Mouse (Mus musculus) C2C12 (cell line): ENCODE results near the gene Ccdc114. TPM values are rescaled to one million over a fixed set of nuclear protein-coding genes. Genes with fewer than 3 reads are reported as not detected.

Experiments used
- H3K27me3 ChIP-seq: one replicate; pipeline ENCODE4 v1.6.1; 2011; ENCODE audit not compliant: control insufficient read depth, insufficient read depth, insufficient read length
- H3K36me3 ChIP-seq: one replicate; pipeline ENCODE4 v1.6.1; 2011; ENCODE audit not compliant: control insufficient read depth, insufficient read depth
- H3K4me3 ChIP-seq: one replicate; pipeline ENCODE4 v1.5.1; 2011; ENCODE audit warnings: mild to moderate bottlenecking, control low read depth; ENCODE audit not compliant: poor library complexity, insufficient read depth, severe bottlenecking
- H3K79me2 ChIP-seq: one replicate; pipeline ENCODE4 v1.6.1; 2011; ENCODE audit not compliant: control insufficient read depth, insufficient read depth
- H3K79me3 ChIP-seq: one replicate; pipeline ENCODE4 v1.6.1; 2011; ENCODE audit warnings: low read depth, control low read depth
- H3ac ChIP-seq: one replicate; pipeline ENCODE3; 2011; ENCODE audit warnings: low read depth; ENCODE audit not compliant: control insufficient read depth, insufficient read length
- CEBPB ChIP-seq: IDR thresholded peaks from one replicate; pipeline ENCODE4 v1.6.1; 2011; ENCODE audit warnings: low read depth, mild to moderate bottlenecking, control low read depth, moderate library complexity
- CTCF ChIP-seq: IDR thresholded peaks from one replicate; pipeline ENCODE4 v1.5.1; 2011; ENCODE audit not compliant: control insufficient read depth, insufficient read depth, insufficient read length
- FOSL1 ChIP-seq: IDR thresholded peaks from one replicate; pipeline ENCODE4 v1.8.0; 2011; ENCODE audit warnings: mild to moderate bottlenecking, low read length; ENCODE audit not compliant: poor library complexity, insufficient read depth, severe bottlenecking
- MAX ChIP-seq: IDR thresholded peaks from one replicate; pipeline ENCODE4 v1.6.1; 2011; ENCODE audit warnings: mild to moderate bottlenecking, control low read depth
- MYOD1 ChIP-seq: IDR thresholded peaks from one replicate; pipeline ENCODE4 v1.6.1; 2011; ENCODE audit warnings: low read depth; ENCODE audit not compliant: control insufficient read depth, insufficient read length
- MYOG ChIP-seq: IDR thresholded peaks from one replicate; pipeline ENCODE4 v1.6.1; 2011; ENCODE audit not compliant: control insufficient read depth, insufficient read length; ENCODE audit errors: extremely low read depth
- USF1 ChIP-seq: IDR thresholded peaks from one replicate; pipeline ENCODE4 v1.6.1; 2011; ENCODE audit warnings: low read depth, mild to moderate bottlenecking, control low read depth, moderate library complexity
- polyA plus RNA-seq: library from polyadenylated mRNA; unstranded; fragments of >200 nt; fragmentation: generic; extraction: Trizol; gene quantifications from one replicate; pipeline ENCODE4 v1.2.1, GENCODE M21; 2012; ENCODE audit warnings: missing spikeins

Gene Ccdc114
- polyA plus RNA-seq, 1 experiment, result 2.6 TPM

- Histone ChIP-seq H3ac (no peak overlapping the region), H3K79me2 (no peaks in the 10 kb centered on the region), H3K79me3 (no peaks in the 10 kb centered on the region), H3K27me3 (peaks cover 6% of the 10 kb centered on the region), H3K36me3 (no peaks in the 10 kb centered on the region), H3K4me3 (no peak overlapping the region)
- no peak for TF ChIP-seq USF1
- no peak for TF ChIP-seq MAX
- no peak for TF ChIP-seq MYOD1
- TF ChIP-seq CEBPB, result no peak
- TF ChIP-seq FOSL1, result no peak
- TF ChIP-seq CTCF, result no peak
Observed at GRCm38 (mm10) chr7:45974512-45974911, 50.6 kb downstream of the Ccdc114 start.

GRCm38 (mm10) chr7:45981612-45982011 is 57.7 kb downstream of the Ccdc114 start:
- H3K79me2 ChIP-seq, result no peaks in the 10 kb centered on the region
- H3K79me3 ChIP-seq, result no peaks in the 10 kb centered on the region
- TF ChIP-seq MYOD1, result no peak
- H3K27me3 ChIP-seq, result peaks cover 26% of the 10 kb centered on the region
- no peak overlapping the region for H3ac ChIP-seq
- no peak overlapping the region for H3K4me3 ChIP-seq
- H3K36me3 ChIP-seq, result no peaks in the 10 kb centered on the region

DNA sequence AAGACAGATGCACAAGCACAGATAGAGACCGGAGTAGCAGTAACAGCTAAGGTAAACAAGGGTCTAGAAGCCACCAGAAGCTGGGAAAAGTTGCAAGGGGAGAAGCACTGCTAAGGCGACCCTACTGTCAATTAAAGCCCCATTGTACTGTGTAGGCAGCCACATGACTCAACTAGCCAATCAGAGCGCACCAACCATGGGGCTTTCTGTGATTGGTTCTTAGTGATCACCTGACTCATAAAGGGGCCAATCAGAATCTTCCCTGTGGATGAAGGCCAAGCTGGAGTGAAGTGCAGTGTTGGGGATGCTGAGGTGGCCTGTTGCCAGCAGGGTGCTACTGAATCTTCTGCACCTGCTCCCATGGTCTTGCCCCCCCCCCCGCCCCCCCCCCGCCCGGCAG is 63.0 kb downstream of the Ccdc114 start:
- Histone ChIP-seq H3K4me3 (no peak overlapping the region), H3ac (no peak overlapping the region), H3K79me3 (no peaks in the 10 kb centered on the region), H3K79me2 (no peaks in the 10 kb centered on the region), H3K36me3 (no peaks in the 10 kb centered on the region), H3K27me3 (peaks cover 34% of the 10 kb centered on the region)
- TF ChIP-seq USF1 (peak; percentile 70), MYOG (no peak), CTCF (no peak), FOSL1 (no peak), MYOD1 (no peak), CEBPB (no peak), MAX (no peak)

- H3ac ChIP-seq, result no peak overlapping the region
- H3K79me3 ChIP-seq, result no peaks in the 10 kb centered on the region
- TF ChIP-seq CTCF (no peak), MYOG (no peak), USF1 (no peak), MAX (no peak), MYOD1 (no peak), FOSL1 (no peak), CEBPB (no peak)
- H3K27me3 ChIP-seq, result peaks cover 38% of the 10 kb centered on the region
- no peaks in the 10 kb centered on the region for H3K36me3 ChIP-seq
- H3K4me3 ChIP-seq, result no peak overlapping the region
- no peaks in the 10 kb centered on the region for H3K79me2 ChIP-seq
Observed at GRCm38 (mm10) chr7:45988344-45988743, 64.5 kb downstream of the Ccdc114 start.

DNA sequence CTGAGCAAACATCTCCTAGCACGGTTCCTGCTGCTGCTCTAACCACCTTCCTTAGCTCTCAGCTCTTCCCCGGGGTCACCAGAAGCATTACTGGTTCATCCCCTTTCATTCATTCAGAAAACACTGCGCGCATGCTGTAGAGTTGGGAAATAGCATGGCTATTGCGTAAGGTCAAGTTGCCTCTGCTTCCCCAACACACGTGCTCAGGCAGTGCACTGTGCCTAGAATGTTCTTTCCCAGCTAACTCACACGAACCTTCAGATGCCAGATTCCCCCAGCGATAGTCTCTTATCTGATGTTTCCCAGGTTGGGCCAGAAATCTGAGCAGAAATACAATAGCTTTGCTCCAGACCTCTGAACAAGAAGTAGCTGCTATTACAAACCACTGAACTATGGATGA is 68.6 kb downstream of the Ccdc114 start:
- Histone ChIP-seq H3K36me3 (no peaks in the 10 kb centered on the region), H3K27me3 (peaks cover 31% of the 10 kb centered on the region), H3K4me3 (no peak overlapping the region), H3ac (no peak overlapping the region), H3K79me2 (no peaks in the 10 kb centered on the region), H3K79me3 (no peaks in the 10 kb centered on the region)
- no peak for TF ChIP-seq CEBPB
- TF ChIP-seq USF1, result no peak
- TF ChIP-seq MAX, result no peak
- no peak for TF ChIP-seq MYOG
- TF ChIP-seq FOSL1, result no peak
- no peak for TF ChIP-seq CTCF
- no peak for TF ChIP-seq MYOD1

Other genes with a start within 250 kb of the Ccdc114 start
- 0.04 TPM for gene Ntn5, start 240.1 kb upstream of the Ccdc114 start, polyA plus RNA-seq
- gene Sec1, start 229.7 kb upstream of the Ccdc114 start, polyA plus RNA-seq, result 0.18 TPM
- 0.44 TPM for gene Car11, start 224.2 kb upstream of the Ccdc114 start, polyA plus RNA-seq
- 5.6 TPM for gene Dbp, start 219.0 kb upstream of the Ccdc114 start, polyA plus RNA-seq
- 4,453 TPM for gene Rpl18, start 208.6 kb upstream of the Ccdc114 start, polyA plus RNA-seq
- gene Sphk2, start 206.1 kb upstream of the Ccdc114 start, polyA plus RNA-seq, result 16.9 TPM
- gene Fam83e, start 202.9 kb upstream of the Ccdc114 start, polyA plus RNA-seq, result 0.48 TPM
- 0.33 TPM for gene Spaca4, start 198.3 kb upstream of the Ccdc114 start, polyA plus RNA-seq
- gene Lmtk3, start 140.3 kb upstream of the Ccdc114 start, polyA plus RNA-seq, result 0.27 TPM
- 0.13 TPM for gene Sult2b1, start 139.4 kb upstream of the Ccdc114 start, polyA plus RNA-seq
- gene Cyth2, start 109.5 kb upstream of the Ccdc114 start, polyA plus RNA-seq, result 175 TPM
- gene Kcnj14, start 99.3 kb upstream of the Ccdc114 start, polyA plus RNA-seq, result 0.22 TPM
- 110 TPM for gene Grwd1, start 93.1 kb upstream of the Ccdc114 start, polyA plus RNA-seq
- gene Kdelr1, start 51.3 kb upstream of the Ccdc114 start, polyA plus RNA-seq, result 122 TPM
- 1.1 TPM for gene Grin2d, start 45.7 kb upstream of the Ccdc114 start, polyA plus RNA-seq
- 0.15 TPM for gene Syngr4, start 27.4 kb upstream of the Ccdc114 start, polyA plus RNA-seq
- 21.9 TPM for gene Tmem143, start 27.1 kb upstream of the Ccdc114 start, polyA plus RNA-seq
- gene Emp3, start 2.7 kb upstream of the Ccdc114 start, polyA plus RNA-seq, result 705 TPM
- gene Abcc6, start 106.2 kb downstream of the Ccdc114 start, polyA plus RNA-seq, result not detected
- 67.6 TPM for gene Nomo1, start 109.6 kb downstream of the Ccdc114 start, polyA plus RNA-seq
- gene Kcnj11, start 176.7 kb downstream of the Ccdc114 start, polyA plus RNA-seq, result not detected